Mouse (Mus musculus): Measurements from ENCODE around the gene Gnl1. TPM values are rescaled to one million over a fixed set of nuclear protein-coding genes. Genes with fewer than 3 reads are reported as not detected.
"Not testable (repeated sequence)": the region's sequence is repeated elsewhere in the genome, so short reads cannot be mapped to it uniquely, and the experiment has no call there.

Gene Gnl1
- polyA plus RNA-seq, 1 experiment from 2014 or later: 8.8 TPM

GRCm38 (mm10) chr17:36027663-36028062, 48.0 kb downstream of the Gnl1 start:
- peaks cover 37% of the 10 kb centered on the region for H3K4me1 ChIP-seq (ENCODE audit: control insufficient read depth, low read depth, low read length)
- no peak for ATAC-seq (ENCODE audit: low read depth)

GRCm38 (mm10) chr17:36028879-36029619, 49.4 kb downstream of the Gnl1 start:
- no peak overlapping the region for H3K4me2 ChIP-seq (ENCODE audit: low read depth, low read length)
- no peak overlapping the region for H3K27ac ChIP-seq (ENCODE audit: low read length)
- no peaks in the 10 kb centered on the region for H3K27me3 ChIP-seq (ENCODE audit: control insufficient read depth, insufficient read depth, low read depth, low read length)
- H3K4me1 ChIP-seq (ENCODE audit: control insufficient read depth, low read depth, low read length): peaks cover 23% of the 10 kb centered on the region
- no peaks in the 10 kb centered on the region for H3K36me3 ChIP-seq (ENCODE audit: control insufficient read depth, insufficient read depth)
- 81% methylated on average over 7 of the region's 7 CpGs for WGBS (ENCODE audit: insufficient replicate concordance)
- ATAC-seq (ENCODE audit: low read depth): no peak
- H3K9me3 ChIP-seq (replicated peaks; ENCODE audit: control insufficient read depth, low read length): no peaks in the 10 kb centered on the region
- H3K4me3 ChIP-seq (ENCODE audit: low read depth, low read length): no peak overlapping the region
- H3K9ac ChIP-seq (ENCODE audit: low read depth, low read length): no peak overlapping the region

More at GRCm38 (mm10) chr17:36027663-36028062, 48.0 kb downstream of the Gnl1 start:
- Histone ChIP-seq H3K4me3 (ENCODE audit: low read depth, low read length) (no peak overlapping the region), H3K9me3 (replicated peaks; ENCODE audit: control insufficient read depth, low read length) (no peaks in the 10 kb centered on the region), H3K27me3 (ENCODE audit: control insufficient read depth, insufficient read depth, low read depth, low read length) (no peaks in the 10 kb centered on the region), H3K27ac (ENCODE audit: low read length) (no peak overlapping the region), H3K4me2 (ENCODE audit: low read depth, low read length) (no peak overlapping the region), H3K36me3 (ENCODE audit: control insufficient read depth, insufficient read depth) (no peaks in the 10 kb centered on the region), H3K9ac (ENCODE audit: low read depth, low read length) (no peak overlapping the region)
- WGBS (ENCODE audit: insufficient replicate concordance): 78% methylated on average over 4 of the region's 4 CpGs

DNA sequence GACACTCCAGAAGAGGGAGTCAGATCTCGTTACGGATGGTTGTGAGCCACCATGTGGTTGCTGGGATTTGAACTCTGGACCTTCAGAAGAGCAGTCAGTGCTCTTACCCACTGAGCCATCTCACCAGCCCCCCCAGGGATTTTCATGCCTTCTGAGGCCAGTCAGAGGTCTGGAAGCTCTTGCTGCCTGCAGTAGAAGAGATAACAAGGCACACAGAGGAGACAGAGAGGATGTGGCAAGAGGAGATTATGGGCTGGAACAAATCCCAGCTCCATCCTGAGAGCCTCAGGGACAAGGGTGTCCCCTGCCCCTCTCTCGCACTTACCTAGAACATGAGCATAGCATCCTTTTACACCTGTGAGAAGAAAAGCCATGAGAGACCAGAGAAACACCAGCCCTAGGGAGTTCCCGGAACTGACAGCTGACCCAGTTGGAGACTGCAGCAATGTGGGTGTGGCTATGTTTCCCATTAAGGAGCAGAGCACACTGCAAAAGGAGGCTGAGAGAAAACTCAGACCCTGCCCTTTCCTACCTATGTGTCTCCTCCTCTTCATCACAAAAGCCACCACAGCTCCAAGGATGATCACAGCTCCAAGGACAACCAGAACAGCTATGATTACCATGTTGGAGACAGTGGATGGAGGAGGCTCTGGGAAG, 50.5 kb downstream of the Gnl1 start:
- not testable (repeated sequence) for H3K9ac ChIP-seq (ENCODE audit: low read depth, low read length); H3K4me3 ChIP-seq (ENCODE audit: low read depth, low read length); H3K4me2 ChIP-seq (ENCODE audit: low read depth, low read length); H3K27me3 ChIP-seq (ENCODE audit: control insufficient read depth, insufficient read depth, low read depth, low read length); H3K36me3 ChIP-seq (ENCODE audit: control insufficient read depth, insufficient read depth); H3K9me3 ChIP-seq (replicated peaks; ENCODE audit: control insufficient read depth, low read length); H3K27ac ChIP-seq (ENCODE audit: low read length)
- peak; percentile 42 for ATAC-seq (ENCODE audit: low read depth)
- 59% methylated on average over 2 of the region's 4 CpGs for WGBS (ENCODE audit: insufficient replicate concordance)
- peaks cover 18% of the 10 kb centered on the region for H3K4me1 ChIP-seq (ENCODE audit: control insufficient read depth, low read depth, low read length)

GRCm38 (mm10) chr17:36030703-36031582, 51.3 kb downstream of the Gnl1 start:
- H3K4me2 ChIP-seq (ENCODE audit: low read depth, low read length): peak overlapping the region; percentile 51
- not testable (repeated sequence) for H3K36me3 ChIP-seq (ENCODE audit: control insufficient read depth, insufficient read depth); H3K9me3 ChIP-seq (replicated peaks; ENCODE audit: control insufficient read depth, low read length); H3K27me3 ChIP-seq (ENCODE audit: control insufficient read depth, insufficient read depth, low read depth, low read length); ATAC-seq (ENCODE audit: low read depth)
- H3K9ac ChIP-seq (ENCODE audit: low read depth, low read length): peak overlapping the region; percentile 80
- 66% methylated on average over 8 of the region's 8 CpGs for WGBS (ENCODE audit: insufficient replicate concordance)
- H3K4me1 ChIP-seq (ENCODE audit: control insufficient read depth, low read depth, low read length): peaks cover 18% of the 10 kb centered on the region
- H3K27ac ChIP-seq (ENCODE audit: low read length): peak overlapping the region; percentile 44; the same call in 1 of the 2 replicates
- H3K4me3 ChIP-seq (ENCODE audit: low read depth, low read length): peak overlapping the region; percentile 72

DNA sequence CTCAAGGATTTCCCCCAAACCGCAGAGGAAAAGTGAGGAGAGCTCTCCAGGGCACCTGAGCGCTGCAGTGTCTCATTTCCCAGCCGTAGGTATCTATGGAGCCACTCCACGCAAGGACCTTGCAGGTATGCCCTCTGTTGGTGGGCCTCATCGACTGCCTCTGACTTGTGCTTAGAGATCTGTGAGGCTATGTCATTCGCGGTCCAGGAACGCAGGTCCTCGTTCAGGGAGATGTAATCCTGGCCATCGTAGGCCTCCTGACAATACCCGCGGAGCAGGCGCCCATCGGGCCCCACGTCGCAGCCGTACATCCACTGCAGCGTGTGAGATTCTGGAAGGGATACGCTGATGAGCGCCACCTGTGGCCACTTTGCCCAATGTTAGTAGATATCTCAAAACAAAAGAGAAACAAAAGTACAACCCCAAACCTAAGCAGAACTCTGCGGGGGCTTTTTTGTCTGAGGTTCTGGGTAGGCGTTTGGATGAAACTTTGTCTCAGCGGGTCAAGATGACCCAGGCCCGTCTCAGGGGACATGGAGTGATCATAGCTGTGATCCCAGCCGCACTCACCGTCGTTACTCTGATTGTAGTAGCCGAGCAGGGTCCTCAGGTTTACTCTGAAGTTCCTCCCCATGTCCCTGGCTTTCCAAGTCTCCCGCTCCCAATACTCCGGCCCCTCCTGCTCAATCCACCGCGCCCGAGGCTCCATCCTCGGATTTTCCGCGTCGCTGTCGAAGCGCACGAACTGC, 52.1 kb downstream of the Gnl1 start:
- 2% methylated on average over 40 of the region's 40 CpGs for WGBS (ENCODE audit: insufficient replicate concordance)
- not testable (repeated sequence) for H3K36me3 ChIP-seq (ENCODE audit: control insufficient read depth, insufficient read depth); H3K27me3 ChIP-seq (ENCODE audit: control insufficient read depth, insufficient read depth, low read depth, low read length); H3K9me3 ChIP-seq (replicated peaks; ENCODE audit: control insufficient read depth, low read length)
- H3K4me2 ChIP-seq (ENCODE audit: low read depth, low read length): peak overlapping the region; percentile 51
- peak; percentile 40 for ATAC-seq (ENCODE audit: low read depth)
- H3K9ac ChIP-seq (ENCODE audit: low read depth, low read length): peak overlapping the region; percentile 80
- peak overlapping the region; percentile 80 for H3K27ac ChIP-seq (ENCODE audit: low read length)
- H3K4me1 ChIP-seq (ENCODE audit: control insufficient read depth, low read depth, low read length): peaks cover 18% of the 10 kb centered on the region
- peak overlapping the region; percentile 72 for H3K4me3 ChIP-seq (ENCODE audit: low read depth, low read length)

DNA sequence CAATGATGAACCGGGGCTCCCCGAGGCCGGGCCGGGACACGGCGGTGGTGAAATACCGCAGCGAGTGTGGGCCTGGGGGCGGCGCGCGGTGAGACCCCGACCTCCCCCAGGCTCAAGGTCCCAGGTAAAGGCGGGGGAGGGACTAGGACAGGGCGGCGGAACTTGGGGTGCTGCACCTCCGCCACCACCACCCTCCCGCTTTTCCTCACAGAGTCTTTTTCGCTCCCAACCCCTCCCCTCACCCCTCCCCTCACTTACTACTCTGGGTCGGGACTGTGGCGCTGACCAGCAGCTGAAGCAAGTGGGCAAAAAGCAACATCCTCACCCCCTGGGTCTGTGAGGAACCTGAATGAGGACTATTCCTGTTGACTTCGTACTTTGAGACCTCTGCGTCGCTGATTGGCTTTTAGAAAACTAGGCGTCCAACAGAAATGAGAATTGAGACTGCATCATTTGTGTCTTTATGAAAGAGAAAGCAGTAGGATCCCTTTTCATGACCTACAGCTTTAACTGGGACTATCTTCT, 52.8 kb downstream of the Gnl1 start, which contains the start of gene H2-T23:
Gene H2-T23, minus strand, starts transcription at position 505 of the 525 bp plus-strand sequence.
- peak within 1 kb of the TSS; percentile 80 for H3K27ac ChIP-seq (ENCODE audit: low read length)
- H3K4me1 ChIP-seq (ENCODE audit: control insufficient read depth, low read depth, low read length): peaks cover 18% of the 10 kb centered on the region
- WGBS (ENCODE audit: insufficient replicate concordance): 2% methylated on average over 25 of the region's 25 CpGs
- peak within 1 kb of the TSS; percentile 72 for H3K4me3 ChIP-seq (ENCODE audit: low read depth, low read length)
- H3K27me3 ChIP-seq (ENCODE audit: control insufficient read depth, insufficient read depth, low read depth, low read length); H3K9me3 ChIP-seq (replicated peaks; ENCODE audit: control insufficient read depth, low read length); H3K36me3 ChIP-seq (ENCODE audit: control insufficient read depth, insufficient read depth): not testable (repeated sequence)
- ATAC-seq (ENCODE audit: low read depth): peak; percentile 45
- H3K9ac ChIP-seq (ENCODE audit: low read depth, low read length): peak within 1 kb of the TSS; percentile 80
- peak within 1 kb of the TSS; percentile 51 for H3K4me2 ChIP-seq (ENCODE audit: low read depth, low read length)

GRCm38 (mm10) chr17:36034524-36034923, 54.9 kb downstream of the Gnl1 start:
- H3K36me3 ChIP-seq (ENCODE audit: control insufficient read depth, insufficient read depth); H3K4me3 ChIP-seq (ENCODE audit: low read depth, low read length); H3K27me3 ChIP-seq (ENCODE audit: control insufficient read depth, insufficient read depth, low read depth, low read length); H3K9ac ChIP-seq (ENCODE audit: low read depth, low read length); H3K9me3 ChIP-seq (replicated peaks; ENCODE audit: control insufficient read depth, low read length); H3K4me2 ChIP-seq (ENCODE audit: low read depth, low read length): not testable (repeated sequence)
- H3K4me1 ChIP-seq (ENCODE audit: control insufficient read depth, low read depth, low read length): peaks cover 15% of the 10 kb centered on the region
- ATAC-seq (ENCODE audit: low read depth): peak; percentile 53
- WGBS (ENCODE audit: insufficient replicate concordance): 64% methylated on average over 3 of the region's 3 CpGs
- H3K27ac ChIP-seq (ENCODE audit: low read length): peak overlapping the region; percentile 44; the same call in 1 of the 2 replicates

DNA sequence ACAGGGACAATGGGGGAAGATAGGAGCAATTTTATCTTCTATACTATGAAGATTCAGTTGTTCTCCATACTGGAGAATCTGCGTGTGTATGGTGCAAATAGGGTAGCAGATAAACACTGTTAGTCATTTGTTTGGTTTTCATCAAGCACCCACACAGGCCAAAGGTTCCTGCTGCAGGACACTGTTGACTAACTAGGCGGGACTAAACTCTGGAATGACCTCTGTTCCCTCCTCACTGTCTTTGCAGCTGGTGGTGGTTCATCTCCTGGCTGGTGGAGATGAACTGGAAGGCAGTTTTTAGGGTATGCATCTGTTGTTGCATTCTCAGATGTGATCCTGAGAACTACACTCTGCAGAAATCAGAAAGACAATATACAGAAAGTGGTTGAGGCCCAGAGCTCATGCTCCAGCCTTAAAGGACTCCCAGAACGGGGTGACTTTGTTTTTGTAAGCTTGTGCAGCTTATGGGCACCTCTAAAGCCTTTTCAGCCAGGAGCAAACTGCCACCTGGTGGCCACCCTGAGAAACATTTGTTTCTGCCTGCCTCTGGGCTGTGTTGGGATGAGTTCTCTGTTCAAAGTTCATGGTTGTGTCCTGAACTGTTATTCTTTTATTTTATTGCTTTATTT, 55.5 kb downstream of the Gnl1 start:
- peaks cover 13% of the 10 kb centered on the region for H3K4me1 ChIP-seq (ENCODE audit: control insufficient read depth, low read depth, low read length)
- not testable (repeated sequence) for H3K9me3 ChIP-seq (replicated peaks; ENCODE audit: control insufficient read depth, low read length); H3K27me3 ChIP-seq (ENCODE audit: control insufficient read depth, insufficient read depth, low read depth, low read length); H3K4me3 ChIP-seq (ENCODE audit: low read depth, low read length); H3K27ac ChIP-seq (ENCODE audit: low read length); H3K9ac ChIP-seq (ENCODE audit: low read depth, low read length); H3K4me2 ChIP-seq (ENCODE audit: low read depth, low read length); H3K36me3 ChIP-seq (ENCODE audit: control insufficient read depth, insufficient read depth)
- peak; percentile 77 for ATAC-seq (ENCODE audit: low read depth)
- 23% methylated on average over 3 of the region's 3 CpGs for WGBS (ENCODE audit: insufficient replicate concordance)
